Mouse (Mus musculus) naive thymus-derived CD4-positive, alpha-beta T cell, adult 2 months (primary cell): ENCODE data around the gene Espnl.

Experiments
- DNase-seq: peaks from one replicate; pipeline ENCODE4 v3.0.0-alpha.2; 2011; ENCODE audit warnings: low read depth

Gene Espnl

GRCm38 (mm10) chr1:91317656-91318055, 4.2 kb upstream of the Espnl start:
- no peak for DNase-seq

GRCm38 (mm10) chr1:91324646-91325045, 2.8 kb downstream of the Espnl start:
- no peak for DNase-seq

DNA sequence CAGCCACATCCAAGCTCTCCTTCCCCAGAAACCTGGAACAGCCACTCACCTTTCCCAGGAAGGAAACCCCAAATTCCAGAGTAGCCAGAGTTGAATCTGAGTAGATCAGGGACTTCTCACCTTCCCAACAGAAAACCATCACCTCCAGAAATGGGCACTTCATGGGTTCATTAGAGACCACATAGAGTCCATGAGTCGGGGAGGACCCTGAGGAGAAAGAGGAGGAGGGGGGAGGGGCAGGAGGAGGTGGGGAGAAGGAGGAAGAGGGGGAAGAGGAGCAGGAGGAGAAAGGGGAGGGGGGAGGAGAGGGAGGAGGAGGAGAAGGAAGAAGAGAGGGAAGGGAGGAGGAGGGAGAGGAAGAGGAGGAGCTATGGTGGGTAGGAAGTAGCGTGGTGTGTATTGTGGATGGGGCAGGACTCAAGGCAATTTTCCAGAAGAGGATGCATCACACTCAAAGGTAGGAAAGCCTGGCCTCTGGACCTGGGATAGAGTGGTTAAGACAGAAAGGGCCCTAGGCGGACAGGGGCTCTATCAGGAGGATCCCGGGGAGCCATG, 3.7 kb downstream of the Espnl start:
- DNase-seq = no peak

- DNase-seq = no peak
These were observed 10.2 kb downstream of the Espnl start for GRCm38 (mm10) chr1:91332102-91332501.

GRCm38 (mm10) chr1:91333582-91333981, 11.7 kb downstream of the Espnl start:
- no peak for DNase-seq

DNA sequence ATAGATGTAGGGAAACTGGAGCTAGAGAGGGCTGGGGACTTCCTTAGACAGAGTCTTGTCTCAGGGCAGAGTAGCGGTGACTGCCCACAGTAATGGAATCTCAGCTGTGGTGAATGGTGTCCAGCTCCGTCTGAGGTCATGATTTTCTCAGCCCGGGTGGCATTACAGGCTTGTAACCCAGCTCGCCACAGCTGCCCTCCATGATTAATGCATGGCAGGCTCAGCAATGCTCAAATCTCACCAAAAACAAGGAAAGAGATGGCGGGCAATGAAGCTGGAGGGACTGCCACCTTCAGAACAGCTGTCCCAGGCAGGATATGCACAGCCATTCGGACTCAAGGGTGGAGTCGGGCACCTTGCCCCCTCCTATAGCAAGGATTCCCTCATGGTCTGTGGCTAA, 15.5 kb downstream of the Espnl start:
- DNase-seq = no peak

- DNase-seq = no peak
These were observed 22.1 kb downstream of the Espnl start for GRCm38 (mm10) chr1:91344001-91344400.

GRCm38 (mm10) chr1:91344921-91345685, 23.2 kb downstream of the Espnl start:
- DNase-seq = no peak

- DNase-seq = peak; percentile 69
These were observed 25.0 kb downstream of the Espnl start for GRCm38 (mm10) chr1:91346892-91347291.

GRCm38 (mm10) chr1:91350841-91351240, 29.0 kb downstream of the Espnl start, which contains the start of gene Klhl30:
TSS of gene Klhl30 (plus strand) at chr1:91351016.
- no peak for DNase-seq

GRCm38 (mm10) chr1:91351249-91351648, 29.4 kb downstream of the Espnl start:
- no peak for DNase-seq

DNA sequence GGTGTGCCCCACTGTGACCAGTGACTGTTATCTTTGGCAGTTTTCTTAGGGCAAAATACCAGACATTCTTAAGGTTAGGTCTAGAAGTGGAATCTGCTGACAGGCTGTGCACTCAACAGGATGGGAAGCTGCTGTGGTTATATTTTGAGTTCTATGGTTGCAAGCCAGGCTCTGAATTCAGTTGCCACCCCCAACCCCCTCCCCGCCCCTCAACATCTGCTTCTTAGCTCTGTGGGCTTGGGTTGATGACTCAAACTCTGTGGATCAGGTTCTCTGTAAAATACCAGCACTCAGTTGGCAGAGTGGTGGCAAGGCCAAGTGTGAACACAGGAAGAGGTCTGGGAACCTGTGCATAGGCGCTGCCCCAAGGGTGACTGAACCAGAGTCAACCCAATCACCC, 30.4 kb downstream of the Espnl start:
- DNase-seq = no peak

DNA sequence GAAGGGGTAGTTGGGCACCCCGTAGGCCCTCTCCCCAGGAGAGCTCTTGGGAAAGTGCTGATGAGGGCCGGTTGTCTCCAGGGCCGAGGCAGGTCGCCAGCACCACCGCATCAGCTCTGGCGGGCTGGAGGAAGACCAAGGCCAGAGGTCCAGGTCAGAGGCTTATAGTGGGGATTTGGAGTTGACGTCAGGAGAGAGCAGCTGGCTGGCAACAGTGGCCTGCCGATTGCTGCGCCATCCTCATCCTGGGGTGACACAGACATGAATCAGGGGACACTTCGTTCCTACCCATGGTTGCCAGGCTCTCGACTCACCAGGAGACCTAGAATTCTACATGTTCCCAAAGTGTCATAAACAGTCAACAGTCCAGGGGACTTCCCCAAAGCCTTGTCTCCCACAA, 34.2 kb downstream of the Espnl start:
- no peak for DNase-seq

- no peak for DNase-seq
These were observed 40.2 kb downstream of the Espnl start for GRCm38 (mm10) chr1:91362113-91362512.

DNA sequence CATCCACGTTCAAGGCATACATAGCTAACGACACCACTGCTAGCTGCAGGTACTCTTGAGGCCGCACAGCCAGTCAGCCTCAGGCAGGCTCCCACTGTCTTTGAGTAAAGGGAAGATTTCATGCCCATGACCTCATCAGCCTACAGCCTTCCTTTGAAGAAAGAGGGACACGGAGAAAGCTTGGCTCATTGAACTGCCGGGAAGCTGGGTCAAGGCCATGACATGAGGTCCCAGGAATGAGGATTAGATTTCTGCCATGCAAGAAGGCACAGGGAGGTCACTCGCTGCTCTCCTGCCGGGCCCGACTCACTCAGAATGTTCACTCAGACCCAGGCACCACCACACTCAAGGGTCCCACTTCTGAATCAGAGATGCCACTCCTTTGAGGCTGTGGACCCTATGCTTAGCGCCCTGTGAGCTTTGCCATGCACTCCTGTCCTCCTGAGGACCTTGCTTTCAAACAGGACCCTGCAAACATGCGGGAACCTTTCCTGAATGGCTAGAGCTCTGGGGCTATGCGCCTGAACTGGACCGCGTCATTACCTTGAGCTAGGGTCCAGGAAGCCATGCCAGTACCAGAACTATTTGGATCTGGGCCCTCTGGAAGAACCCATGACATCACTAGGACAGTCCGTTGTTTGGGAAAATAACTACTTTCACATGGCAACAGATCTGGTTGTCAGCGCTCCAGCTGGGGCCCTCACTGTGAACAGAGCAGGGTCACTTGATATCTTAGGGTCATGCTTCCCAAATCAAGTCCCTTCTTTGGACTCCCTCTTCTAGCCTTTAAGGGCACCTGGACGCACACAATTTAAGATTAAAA, 43.2 kb downstream of the Espnl start:
- DNase-seq = no peak

- no peak for DNase-seq
These were observed 43.9 kb downstream of the Espnl start for GRCm38 (mm10) chr1:91365816-91366214.

- DNase-seq = peak; percentile 77
These were observed 44.6 kb downstream of the Espnl start, which contains the start of gene Erfe for GRCm38 (mm10) chr1:91366215-91367108. TSS of gene Erfe (plus strand) at chr1:91366430.

GRCm38 (mm10) chr1:91367295-91367694, 45.4 kb downstream of the Espnl start:
- no peak for DNase-seq

DNA sequence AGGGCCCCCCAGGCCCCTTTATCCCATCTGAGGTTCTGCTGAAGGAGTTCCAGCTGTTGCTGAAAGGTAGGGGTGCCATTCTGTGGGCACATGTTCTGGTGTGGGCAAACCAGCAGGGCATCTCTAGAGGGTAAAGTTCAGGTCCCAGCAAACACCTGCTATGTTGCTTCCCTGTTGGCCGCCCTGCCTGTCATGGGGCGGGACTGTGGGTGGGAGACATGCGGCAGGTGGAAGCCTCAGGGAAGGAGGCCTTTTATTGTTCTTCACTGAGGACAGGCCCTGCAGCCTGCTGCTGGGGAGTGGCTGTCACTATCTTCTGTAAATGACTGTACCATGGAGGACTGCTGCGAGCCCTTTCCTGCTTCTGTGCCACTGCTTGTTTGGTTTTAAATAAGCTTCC, 47.5 kb downstream of the Espnl start:
- DNase-seq = no peak

DNA sequence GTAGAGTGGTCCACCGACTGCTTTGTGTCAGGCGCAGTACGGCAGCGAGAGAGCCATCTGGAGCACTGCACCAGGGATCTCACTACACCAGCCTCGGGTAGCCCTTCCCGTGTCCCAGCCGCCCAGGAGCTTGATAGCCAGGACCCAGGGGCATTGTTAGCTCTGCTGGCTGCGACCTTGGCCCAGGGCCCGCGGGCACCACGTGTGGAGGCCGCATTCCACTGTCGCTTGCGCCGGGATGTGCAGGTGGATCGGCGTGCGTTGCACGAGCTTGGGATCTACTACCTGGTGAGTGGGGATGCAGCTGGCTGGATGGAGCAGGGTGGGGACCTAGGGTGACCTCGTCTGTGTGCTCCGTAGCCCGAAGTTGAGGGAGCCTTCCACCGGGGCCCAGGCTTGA, 48.2 kb downstream of the Espnl start:
- DNase-seq = no peak

DNA sequence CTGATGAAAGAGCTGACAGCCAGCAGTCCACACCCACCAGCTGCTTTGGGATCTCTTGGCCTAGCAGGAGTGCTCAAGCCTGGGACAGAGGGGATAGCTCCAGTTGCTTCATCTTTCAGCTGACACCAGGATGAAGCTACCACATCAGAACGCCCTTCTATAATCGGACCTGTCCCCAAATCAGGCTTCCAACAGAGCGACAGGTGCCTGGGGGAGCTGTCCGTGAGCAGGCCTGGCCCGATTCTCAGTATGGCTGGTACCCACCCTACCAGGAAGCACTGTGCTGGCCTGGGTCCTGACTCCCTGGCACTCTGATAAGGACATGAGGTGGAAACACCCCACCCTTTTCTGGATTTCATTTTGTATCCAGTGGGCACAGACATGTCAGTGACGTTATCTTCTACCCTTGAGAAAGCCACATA, 51.5 kb downstream of the Espnl start:
- DNase-seq = no peak
